9 mouse cellular contexts compared by ENCODE assay signal in the genomic region with DNA sequence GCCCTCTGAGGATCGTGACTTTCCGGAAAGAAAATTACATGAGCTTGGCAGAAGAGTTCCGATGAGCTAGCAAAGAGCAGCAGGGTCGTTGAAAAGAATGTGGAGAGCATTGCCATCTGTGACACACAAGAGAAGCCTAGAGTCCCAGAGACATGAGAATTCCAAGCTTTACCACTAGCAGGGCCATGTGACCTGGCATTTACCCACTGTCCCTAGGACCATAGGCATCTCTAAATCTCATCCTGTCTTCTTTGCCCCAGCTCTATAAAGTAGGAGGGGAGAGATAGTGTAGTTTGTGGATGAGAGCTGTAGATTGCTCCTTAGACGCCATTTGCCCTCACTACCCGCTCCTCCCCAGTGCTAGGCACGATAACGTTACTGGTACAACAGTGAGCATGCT. TPM values are rescaled to one million over a fixed set of nuclear protein-coding genes. Genes with fewer than 3 reads are reported as not detected.
DNase-seq lines count a peak whose midpoint lies in the region; ATAC-seq and TF ChIP-seq lines count a peak whose summit lies in the region.
"Had no signal": no experiment of that assay in that cellular context is flagged by ENCODE, and none has a peak within 500 bp of the region (broad histone marks: within the 10 kb centered on the region; RNA-seq: fewer than 3 reads in every experiment).

A gene (minus strand): TSS at position 101 of the 400 bp plus-strand sequence.

- WGBS in kidney, embryonic 16.5 days, result 90% methylated on average over 8 of the region's 8 CpGs
- WGBS in midbrain, embryonic 16.5 days, result 93% methylated on average over 8 of the region's 8 CpGs

- no peak within 1 kb of the TSS for H3K9ac ChIP-seq in kidney, embryonic 16.5 days (replicated peaks; ENCODE audit: low read length)
- H3K9ac ChIP-seq in midbrain, embryonic 16.5 days (ENCODE audit: low read depth, low read length), result no peak within 1 kb of the TSS

- no peak for TF ChIP-seq CTCF in bone marrow macrophage, adult 2 months (IDR thresholded peaks at IDR 0.05; ENCODE audit: low read depth, low read length)

- no peak within 1 kb of the TSS for H3K27ac ChIP-seq in kidney, embryonic 16.5 days (ENCODE audit: low read length)
- H3K27ac ChIP-seq in bone marrow macrophage, adult 2 months (ENCODE audit: insufficient read depth, low read depth, low read length), result no peak within 1 kb of the TSS
- H3K27ac ChIP-seq in midbrain, embryonic 16.5 days (ENCODE audit: low read length), result no peak within 1 kb of the TSS

- H3K4me1 ChIP-seq in kidney, embryonic 16.5 days (ENCODE audit: insufficient read depth, low read length), result no peaks in the 10 kb centered on the region
- H3K4me1 ChIP-seq in bone marrow macrophage, adult 2 months (ENCODE audit: control insufficient read depth, insufficient read depth, low read length), result peaks cover 4% of the 10 kb centered on the region
- H3K4me1 ChIP-seq in midbrain, embryonic 16.5 days (ENCODE audit: control insufficient read depth, insufficient read depth, low read length), result no peaks in the 10 kb centered on the region

- H3K9me3 ChIP-seq in kidney, embryonic 16.5 days (ENCODE audit: low read length), result no peaks in the 10 kb centered on the region
- H3K9me3 ChIP-seq in midbrain, embryonic 16.5 days (replicated peaks; ENCODE audit: control insufficient read depth, low read length, poor library complexity, severe bottlenecking), result no peaks in the 10 kb centered on the region
- H3K9me3 ChIP-seq: megakaryocyte, embryonic 14.5 days had no signal

- no peaks in the 10 kb centered on the region for H3K36me3 ChIP-seq in kidney, embryonic 16.5 days (ENCODE audit: insufficient read depth, low read length)
- no peaks in the 10 kb centered on the region for H3K36me3 ChIP-seq in midbrain, embryonic 16.5 days (ENCODE audit: control insufficient read depth, insufficient read depth, low read length)

- ATAC-seq in kidney, embryonic 16.5 days (ENCODE audit: low FRiP score, low TSS enrichment), result no peak
- no peak for ATAC-seq in midbrain, embryonic 16.5 days

- DNase-seq in kidney, postnatal 25 days, result no peak
- DNase-seq in gonadal fat pad, adult 2 months (ENCODE audit: low read depth), result no peak
- DNase-seq in layer of hippocampus, postnatal 10 days (ENCODE audit: low spot score in 2 of 2), result no peak
- DNase-seq in urinary bladder, postnatal 25 days (ENCODE audit: low spot score), result no peak
- no peak for DNase-seq in right cerebral cortex, postnatal 25 days

- TF ChIP-seq POLR2A in bone marrow macrophage, adult 2 months (IDR thresholded peaks at IDR 0.05; ENCODE audit: borderline replicate concordance, low read depth, low read length), result no peak

- no peak within 1 kb of the TSS for H3K4me2 ChIP-seq in kidney, embryonic 16.5 days (replicated peaks; ENCODE audit: low read depth, low read length)
- H3K4me2 ChIP-seq in midbrain, embryonic 16.5 days (ENCODE audit: low read length), result no peak within 1 kb of the TSS

- H3K4me3 ChIP-seq in kidney, embryonic 16.5 days (ENCODE audit: low read length), result no peak within 1 kb of the TSS
- no peak within 1 kb of the TSS for H3K4me3 ChIP-seq in bone marrow macrophage, adult 2 months (ENCODE audit: insufficient read depth, low read length)
- H3K4me3 ChIP-seq in midbrain, embryonic 16.5 days (ENCODE audit: low read depth, low read length), result no peak within 1 kb of the TSS
- H3K4me3 ChIP-seq: megakaryocyte, embryonic 14.5 days had no signal

- H3K27me3 ChIP-seq in kidney, embryonic 16.5 days (ENCODE audit: insufficient read depth, low read length), result no peaks in the 10 kb centered on the region
- no peaks in the 10 kb centered on the region for H3K27me3 ChIP-seq in midbrain, embryonic 16.5 days (ENCODE audit: control insufficient read depth, insufficient read depth, low read depth, low read length)

RNA-seq across cellular contexts. Expression of the gene that starts here (rescaled TPM):
- polyA plus RNA-seq in kidney, embryonic 16.5 days (2015; fragmentation: Nextera tagmentation; extraction: Ambion mirVana), result 42.0 and 43.9 TPM in 2 replicates
- polyA plus RNA-seq in bone marrow macrophage, adult 2 months (2012; ENCODE audit: insufficient read depth, insufficient read length, missing spikeins), result 21.0 and 21.1 TPM in 2 replicates
- polyA plus RNA-seq in gonadal fat pad, adult 2 months (2012; rRNA removed), result 13.4 and 16.0 TPM in 2 replicates
- total RNA-seq in layer of hippocampus, postnatal 10 days (2021), result 10 to 100 TPM; 33.5 to 42.2 TPM
- polyA plus RNA-seq in midbrain, embryonic 16.5 days (2015; fragmentation: Nextera tagmentation; extraction: Ambion mirVana), result 33.3 TPM in 2 replicates
